Mouse (Mus musculus) limb, embryonic 10.5 days (tissue): Measurements from ENCODE around the gene Tbc1d2b. TPM values are rescaled to one million over a fixed set of nuclear protein-coding genes. Genes with fewer than 3 reads are reported as not detected.

Experiments
- DNase-seq: peaks from one replicate; pipeline ENCODE4 v3.0.0-alpha.2; 2017; ENCODE audit warnings: low spot score
- H3K27ac ChIP-seq: fragments of 300-500 bp; sonication (generic); 2 replicates; pipeline ENCODE4 v1.5.1; 2016; ENCODE audit warnings: mild to moderate bottlenecking
- H3K27me3 ChIP-seq: fragments of 300-500 bp; sonication (generic); 2 replicates; pipeline ENCODE4 v1.6.1; 2016; ENCODE audit warnings: low read depth, mild to moderate bottlenecking; ENCODE audit not compliant: poor library complexity, severe bottlenecking
- H3K36me3 ChIP-seq: fragments of 300-500 bp; sonication (generic); 2 replicates; pipeline ENCODE4 v1.6.1; 2016; ENCODE audit warnings: mild to moderate bottlenecking, moderate library complexity
- H3K4me1 ChIP-seq: fragments of 300-500 bp; sonication (generic); 2 replicates; pipeline ENCODE4 v1.6.1; 2016
- H3K4me3 ChIP-seq: fragments of 300-500 bp; sonication (generic); 2 replicates; pipeline ENCODE4 v1.5.1; 2016; ENCODE audit warnings: mild to moderate bottlenecking, moderate library complexity
- H3K9me3 ChIP-seq: fragments of 300-500 bp; sonication (generic); replicated peaks from 2 replicates; pipeline ENCODE4 v1.6.1; 2016; ENCODE audit warnings: mild to moderate bottlenecking
- WGBS: fragments of 180-500 bp; shearing (Covaris S2); methylation state at CpG from one replicate; pipeline ENCODE4 v1.1.7; 2016; 5-methylcytosine and 5-hydroxymethylcytosine counted together
- polyA plus RNA-seq: library from polyadenylated mRNA; unstranded; fragments of >200 nt; fragmentation: Nextera tagmentation; extraction: Ambion mirVana; gene quantifications from 2 replicates; pipeline ENCODE4 v1.2.1, GENCODE M21; 2016

The Tbc1d2b gene
- polyA plus RNA-seq, 1 experiment from 2014 or later, result 8.5 TPM

DNA sequence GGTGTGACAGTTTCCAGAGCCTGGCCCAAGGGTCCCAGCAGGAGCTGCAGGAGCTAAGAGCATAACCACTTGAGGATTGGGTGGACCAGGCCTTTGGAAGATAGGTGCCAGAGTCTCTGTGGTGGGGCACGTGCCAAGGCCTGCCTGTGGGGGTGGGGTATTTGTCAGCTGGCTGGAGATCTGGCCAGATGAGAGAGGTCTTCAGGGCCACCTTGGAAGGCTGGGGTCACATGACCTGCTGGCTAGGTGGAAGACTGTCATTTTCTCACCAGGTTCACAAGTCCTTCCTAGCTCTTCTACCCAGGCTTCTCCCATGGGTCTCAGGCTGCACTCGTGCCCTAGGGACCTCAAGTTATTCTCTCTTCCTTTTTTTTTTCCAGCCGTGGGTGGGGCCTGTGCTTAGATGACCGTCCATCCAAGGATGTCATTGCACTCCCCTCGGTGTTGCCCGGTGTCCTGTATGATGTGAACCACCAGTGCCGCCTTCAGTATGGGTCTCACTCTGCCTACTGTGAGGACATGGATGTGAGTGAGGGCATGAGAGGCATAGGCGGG lies 85.2 kb downstream of the Tbc1d2b start:
- Histone ChIP-seq H3K9me3 (no peaks in the 10 kb centered on the region), H3K4me3 (no peak overlapping the region), H3K4me1 (no peaks in the 10 kb centered on the region), H3K36me3 (peaks cover 46% of the 10 kb centered on the region), H3K27me3 (no peaks in the 10 kb centered on the region), H3K27ac (no peak overlapping the region)
- no peak for DNase-seq
- WGBS, result 89% methylated on average over 8 of the region's 8 CpGs

DNA sequence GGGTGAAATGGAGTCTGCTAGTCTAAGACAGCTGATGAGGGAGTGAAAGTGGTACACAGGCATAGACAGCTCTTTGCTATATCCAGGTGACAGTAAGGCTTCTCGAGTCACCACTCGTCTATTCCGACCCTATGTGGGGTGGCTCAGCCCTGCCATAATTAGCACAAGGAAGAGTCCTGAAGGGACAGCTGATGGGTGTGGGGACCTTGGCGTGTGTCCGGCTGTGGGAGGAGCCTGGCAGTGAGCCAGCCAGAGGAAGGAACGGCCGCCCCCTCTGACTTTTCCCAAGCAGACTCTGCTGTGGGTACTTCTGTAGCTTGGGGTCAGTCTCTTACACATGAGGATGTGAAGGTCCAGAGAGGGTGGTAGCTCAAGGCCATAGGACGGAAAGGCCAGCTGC lies 86.5 kb downstream of the Tbc1d2b start:
- Histone ChIP-seq H3K4me3 (no peak overlapping the region), H3K27ac (no peak overlapping the region), H3K4me1 (no peaks in the 10 kb centered on the region), H3K27me3 (no peaks in the 10 kb centered on the region), H3K9me3 (no peaks in the 10 kb centered on the region), H3K36me3 (peaks cover 49% of the 10 kb centered on the region)
- no peak for DNase-seq
- WGBS, result 77% methylated on average over 8 of the region's 8 CpGs

DNA sequence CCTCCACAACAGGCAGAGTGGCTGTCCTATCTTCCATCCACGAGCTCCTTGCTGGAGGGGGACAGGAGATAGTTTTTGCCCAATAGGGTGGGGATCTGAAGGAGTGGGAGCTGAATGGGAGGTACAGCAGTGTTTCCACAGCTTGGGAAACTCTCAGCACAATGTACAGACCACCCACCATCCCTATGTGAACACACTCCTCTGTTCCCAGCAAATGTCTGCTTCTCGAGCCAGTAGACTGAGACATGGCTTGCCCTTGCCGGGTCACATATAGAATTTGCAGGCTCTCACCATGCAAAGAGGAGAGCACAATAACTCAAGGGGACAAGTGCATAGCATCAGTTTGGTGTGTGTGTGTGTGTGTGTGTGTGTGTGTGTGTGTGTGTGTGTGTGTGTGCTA lies 87.1 kb downstream of the Tbc1d2b start:
- 89% methylated on average over 3 of the region's 3 CpGs for WGBS
- no peaks in the 10 kb centered on the region for H3K27me3 ChIP-seq
- DNase-seq, result no peak
- H3K4me3 ChIP-seq, result no peak overlapping the region
- no peak overlapping the region for H3K27ac ChIP-seq
- H3K9me3 ChIP-seq, result no peaks in the 10 kb centered on the region
- H3K4me1 ChIP-seq, result no peaks in the 10 kb centered on the region
- H3K36me3 ChIP-seq, result peaks cover 47% of the 10 kb centered on the region

DNA sequence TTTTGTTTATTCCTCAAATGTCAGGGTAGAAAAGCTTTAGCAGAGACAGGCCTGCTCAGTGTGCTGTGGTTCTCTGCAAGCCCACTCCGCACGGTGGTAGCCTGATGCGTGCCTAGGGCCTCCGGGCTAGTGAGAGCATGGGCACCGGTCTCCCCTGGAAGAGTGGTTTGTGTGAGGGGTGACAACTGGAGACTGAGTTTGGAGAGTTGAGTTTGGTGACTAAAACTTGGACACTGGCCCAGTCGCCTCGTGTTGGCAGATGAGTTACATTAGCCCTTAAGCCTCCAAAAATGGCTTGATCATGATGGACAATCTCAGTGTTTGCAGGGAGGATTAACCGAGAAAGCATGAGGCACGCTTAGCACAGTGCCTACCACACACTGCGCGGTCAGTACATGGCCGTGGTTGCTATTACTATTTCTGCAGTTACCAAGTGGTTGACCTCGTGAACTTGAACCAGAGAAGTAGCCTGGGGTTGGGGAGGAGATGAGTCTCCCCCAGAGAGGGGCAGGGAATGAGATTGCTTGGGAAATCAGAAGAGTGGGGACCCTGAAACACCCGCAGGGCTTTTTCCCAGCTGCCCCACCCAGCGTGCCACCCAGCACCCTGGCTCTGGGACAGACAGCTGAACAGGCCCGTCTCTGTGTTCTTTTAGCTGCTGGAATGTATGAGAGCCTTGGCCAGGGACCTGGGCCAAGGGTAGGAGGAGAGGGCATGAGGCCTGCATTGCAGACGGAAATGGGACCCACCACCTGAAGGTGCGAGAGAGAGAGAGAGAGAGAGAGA lies 87.8 kb downstream of the Tbc1d2b start:
- Histone ChIP-seq H3K27me3 (no peaks in the 10 kb centered on the region), H3K9me3 (no peaks in the 10 kb centered on the region), H3K4me1 (no peaks in the 10 kb centered on the region), H3K27ac (no peak overlapping the region), H3K4me3 (no peak overlapping the region), H3K36me3 (peaks cover 46% of the 10 kb centered on the region)
- DNase-seq, result no peak
- WGBS, result 89% methylated on average over 18 of the region's 18 CpGs

DNA sequence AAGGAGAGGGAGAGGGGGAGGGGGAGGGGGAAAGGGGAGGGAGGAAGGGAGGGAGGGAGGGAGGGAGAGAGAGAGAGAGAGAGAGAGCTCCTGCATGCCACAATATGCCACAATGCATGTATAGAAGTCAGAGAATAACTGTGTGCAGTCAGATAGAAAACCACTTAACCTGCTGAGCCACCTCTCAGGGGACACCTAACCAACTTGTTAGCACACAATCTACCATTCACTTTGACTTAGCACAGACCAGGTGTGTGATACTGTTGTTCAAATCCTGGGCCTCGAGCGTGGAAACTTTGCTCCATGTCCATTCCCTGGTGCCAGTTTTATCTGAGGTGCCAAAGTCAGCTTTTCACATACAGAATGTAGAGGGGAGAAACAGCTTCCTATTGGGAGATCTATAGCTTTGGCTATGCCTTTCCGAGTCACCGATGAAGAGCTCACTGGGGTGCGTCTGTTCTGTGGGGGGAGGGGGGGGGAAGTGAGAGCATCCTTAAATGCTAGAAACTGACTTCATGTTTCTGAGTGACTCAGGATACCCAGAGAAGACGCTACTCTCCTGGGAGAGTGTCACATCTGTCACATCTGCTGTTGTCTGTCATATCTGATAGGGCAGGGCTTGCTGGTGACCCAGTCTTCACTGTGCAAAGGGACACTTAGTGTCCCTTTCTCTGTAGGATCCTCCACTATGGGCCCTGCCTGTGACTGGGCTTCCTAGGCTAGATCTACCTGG lies 88.8 kb downstream of the Tbc1d2b start:
- Histone ChIP-seq H3K27me3 (no peaks in the 10 kb centered on the region), H3K4me1 (no peaks in the 10 kb centered on the region), H3K36me3 (peaks cover 46% of the 10 kb centered on the region), H3K9me3 (no peaks in the 10 kb centered on the region), H3K4me3 (no peak overlapping the region), H3K27ac (no peak overlapping the region)
- 86% methylated on average over 6 of the region's 6 CpGs for WGBS
- no peak for DNase-seq

DNA sequence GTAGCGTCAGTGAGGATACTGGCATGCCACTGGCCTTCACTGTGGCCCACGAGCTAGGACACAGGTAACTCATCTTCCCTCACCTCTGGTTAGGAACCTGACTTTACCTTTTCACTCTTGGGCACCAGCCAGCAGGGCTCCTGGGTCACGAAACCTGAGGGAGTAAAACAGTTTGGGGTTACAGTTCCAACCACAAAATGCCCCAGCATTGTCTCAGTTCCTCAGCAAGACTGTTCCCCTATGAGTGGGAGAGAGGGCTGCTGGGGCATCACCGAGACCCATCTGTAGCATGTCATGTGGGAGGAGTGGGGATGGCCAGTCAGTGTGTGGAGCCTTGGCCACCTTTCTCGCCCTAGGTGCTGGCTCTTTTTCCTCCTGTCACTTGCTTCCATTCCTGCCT lies 91.2 kb downstream of the Tbc1d2b start:
- Histone ChIP-seq H3K9me3 (no peaks in the 10 kb centered on the region), H3K36me3 (peaks cover 42% of the 10 kb centered on the region), H3K27me3 (no peaks in the 10 kb centered on the region), H3K4me1 (no peaks in the 10 kb centered on the region), H3K27ac (no peak overlapping the region), H3K4me3 (no peak overlapping the region)
- 85% methylated on average over 5 of the region's 5 CpGs for WGBS
- DNase-seq, result no peak

DNA sequence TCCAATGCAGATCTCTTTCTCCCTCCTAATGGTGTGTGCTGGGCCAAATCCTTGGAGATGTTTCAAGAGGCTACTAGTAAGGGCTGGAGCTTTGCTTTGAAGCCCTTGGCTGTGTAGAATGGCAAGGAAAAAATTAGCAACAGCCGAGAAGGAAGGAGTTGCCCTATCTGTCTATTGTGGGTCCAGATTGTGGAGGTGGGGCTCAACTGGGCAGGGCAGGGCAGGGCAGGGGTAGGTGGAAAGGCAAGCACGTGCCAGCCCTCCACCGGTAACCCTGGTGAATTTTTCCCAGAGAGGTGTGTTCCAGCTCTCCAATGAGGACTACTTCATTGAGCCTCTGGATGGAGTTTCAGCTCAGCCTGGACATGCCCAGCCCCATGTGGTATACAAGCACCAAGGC lies 97.3 kb downstream of the Tbc1d2b start:
- Histone ChIP-seq H3K36me3 (peaks cover 50% of the 10 kb centered on the region), H3K4me1 (no peaks in the 10 kb centered on the region), H3K27ac (no peak overlapping the region), H3K9me3 (no peaks in the 10 kb centered on the region), H3K4me3 (no peak overlapping the region), H3K27me3 (no peaks in the 10 kb centered on the region)
- WGBS, result 87% methylated on average over 3 of the region's 3 CpGs
- no peak for DNase-seq

DNA sequence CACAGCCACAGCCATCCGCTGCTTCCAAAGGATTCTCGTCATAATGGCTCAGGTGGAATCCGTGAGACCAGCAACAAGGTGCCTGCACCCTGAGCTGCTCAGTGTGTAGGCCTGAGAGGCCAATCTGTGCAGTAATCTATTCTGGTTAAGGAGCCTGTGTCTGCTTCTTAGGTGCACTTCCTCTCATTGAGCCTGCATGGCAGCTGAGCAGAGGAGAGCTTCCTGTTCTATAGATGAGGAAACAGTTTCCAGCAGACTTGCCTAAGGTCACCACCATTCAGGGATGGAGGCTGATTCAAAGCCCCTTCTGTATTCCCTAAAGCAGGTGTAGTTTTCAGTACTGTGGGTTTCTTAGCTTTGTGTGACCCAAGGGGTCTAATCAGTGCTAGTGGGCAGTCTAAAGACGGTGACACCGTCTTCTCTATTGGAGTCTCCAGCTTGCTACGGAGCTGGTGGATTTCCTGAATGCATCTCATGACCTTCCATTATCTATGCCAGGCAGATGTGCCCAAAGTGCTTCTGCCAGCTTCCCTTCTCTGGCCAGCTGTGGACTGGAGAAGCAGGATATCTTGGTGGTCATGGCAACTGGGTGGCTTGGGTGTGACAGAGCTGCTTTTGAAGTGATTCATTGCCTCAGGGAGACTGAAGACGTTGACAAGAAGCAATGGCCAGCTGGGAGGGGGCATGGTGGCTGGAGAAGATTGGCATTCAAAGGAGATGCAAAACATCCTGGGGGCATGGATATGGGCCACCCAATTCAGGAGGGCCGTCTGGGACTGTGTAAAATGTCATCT lies 97.9 kb downstream of the Tbc1d2b start:
- Histone ChIP-seq H3K4me3 (no peak overlapping the region), H3K27ac (no peak overlapping the region), H3K4me1 (no peaks in the 10 kb centered on the region), H3K36me3 (peaks cover 44% of the 10 kb centered on the region), H3K27me3 (no peaks in the 10 kb centered on the region), H3K9me3 (no peaks in the 10 kb centered on the region)
- DNase-seq, result no peak
- WGBS, result 80% methylated on average over 8 of the region's 8 CpGs

DNA sequence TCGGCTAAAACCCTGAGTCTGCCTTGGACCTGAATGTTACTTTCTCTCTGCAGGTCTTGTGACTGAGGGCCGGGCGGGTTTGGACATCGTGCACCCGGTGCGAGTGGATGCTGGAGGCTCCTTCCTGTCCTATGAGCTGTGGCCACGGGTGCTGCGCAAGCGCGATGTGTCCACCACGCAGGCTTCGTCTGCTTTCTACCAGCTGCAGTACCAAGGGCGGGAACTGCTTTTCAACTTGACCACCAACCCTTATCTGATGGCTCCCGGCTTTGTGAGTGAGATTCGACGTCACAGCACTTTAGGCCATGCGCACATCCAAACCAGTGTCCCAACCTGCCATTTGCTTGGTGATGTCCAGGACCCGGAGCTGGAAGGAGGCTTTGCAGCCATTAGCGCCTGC lies 99.2 kb downstream of the Tbc1d2b start:
- 96% methylated on average over 19 of the region's 19 CpGs for WGBS
- Histone ChIP-seq H3K4me1 (no peaks in the 10 kb centered on the region), H3K27me3 (no peaks in the 10 kb centered on the region), H3K9me3 (no peaks in the 10 kb centered on the region), H3K4me3 (no peak overlapping the region), H3K27ac (no peak overlapping the region), H3K36me3 (peaks cover 39% of the 10 kb centered on the region)
- DNase-seq, result no peak

DNA sequence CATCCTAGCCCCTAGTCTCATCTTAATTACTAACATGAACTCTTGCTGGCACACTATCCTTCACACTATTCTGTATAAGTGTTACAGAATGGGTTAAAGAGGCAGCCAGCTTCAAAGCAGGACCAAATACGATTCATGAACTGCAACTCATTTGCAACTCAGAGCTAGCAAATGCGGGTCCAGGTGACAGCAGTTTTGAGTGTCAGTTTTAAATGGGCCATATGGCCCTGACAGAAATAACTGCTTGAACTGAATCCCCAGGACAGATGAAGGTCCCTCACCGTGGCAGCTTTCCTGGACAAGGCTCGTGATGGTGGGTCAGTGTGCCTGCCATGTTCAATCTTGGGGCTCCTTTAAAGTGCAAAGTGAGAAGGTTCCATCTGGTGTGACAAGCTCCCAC lies 100.6 kb downstream of the Tbc1d2b start:
- Histone ChIP-seq H3K9me3 (no peaks in the 10 kb centered on the region), H3K27ac (no peak overlapping the region), H3K4me3 (no peak overlapping the region), H3K4me1 (no peaks in the 10 kb centered on the region), H3K27me3 (peaks cover 7% of the 10 kb centered on the region; the same call in 1 of the 2 replicates), H3K36me3 (peaks cover 32% of the 10 kb centered on the region)
- 67% methylated on average over 4 of the region's 4 CpGs for WGBS
- DNase-seq, result no peak

DNA sequence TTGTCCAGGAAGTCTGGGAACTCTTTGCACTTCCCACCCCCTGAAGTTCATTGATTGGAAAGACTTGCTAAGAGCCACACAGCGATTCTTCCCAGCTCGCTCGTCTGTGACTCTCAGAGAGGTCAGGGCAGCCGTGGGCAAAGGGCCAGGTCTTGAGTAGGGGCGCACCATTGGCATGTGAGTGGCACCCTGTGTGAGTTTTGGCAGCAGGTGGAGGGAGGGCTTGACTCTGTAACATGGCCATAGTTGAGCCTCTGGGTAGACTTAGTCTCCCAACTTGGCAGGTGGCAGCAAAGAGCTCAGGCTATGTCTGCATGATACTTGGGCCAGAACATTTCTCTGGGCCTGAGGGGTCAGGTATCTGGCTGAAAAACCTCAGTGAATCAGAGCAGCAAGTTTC lies 104.0 kb downstream of the Tbc1d2b start:
- Histone ChIP-seq H3K4me3 (no peak overlapping the region), H3K36me3 (peaks cover 4% of the 10 kb centered on the region), H3K9me3 (no peaks in the 10 kb centered on the region), H3K27me3 (peaks cover 13% of the 10 kb centered on the region; the same call in 1 of the 2 replicates), H3K27ac (no peak overlapping the region), H3K4me1 (peaks cover 19% of the 10 kb centered on the region)
- no peak for DNase-seq
- 87% methylated on average over 5 of the region's 5 CpGs for WGBS

DNA sequence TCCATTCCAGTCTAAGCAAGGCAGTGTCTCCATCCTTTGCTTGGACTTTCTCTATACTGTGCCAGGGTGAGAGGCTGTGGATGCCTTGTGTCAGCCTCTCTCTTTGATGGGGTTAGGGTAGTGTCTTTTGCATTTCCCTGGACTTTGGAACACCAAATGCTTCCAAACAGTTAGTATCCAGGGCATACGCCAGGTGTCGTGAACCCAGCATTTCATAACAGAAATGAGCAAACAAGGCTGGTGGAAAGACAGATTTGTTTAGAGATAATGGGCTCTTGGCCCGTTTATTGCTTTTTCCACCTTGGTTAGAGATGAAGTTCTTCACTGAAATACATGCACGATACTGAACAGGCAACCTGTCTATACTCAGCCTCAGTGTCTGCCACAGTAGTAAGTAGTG lies 105.0 kb downstream of the Tbc1d2b start:
- WGBS, result 95% methylated on average over 4 of the region's 4 CpGs
- Histone ChIP-seq H3K4me1 (peaks cover 19% of the 10 kb centered on the region), H3K27ac (no peak overlapping the region), H3K36me3 (no peaks in the 10 kb centered on the region), H3K9me3 (no peaks in the 10 kb centered on the region), H3K27me3 (peaks cover 15% of the 10 kb centered on the region; the same call in 1 of the 2 replicates), H3K4me3 (no peak overlapping the region)
- DNase-seq, result no peak
